Mouse (Mus musculus) stomach, postnatal 0 days (tissue): ENCODE data around the gene Arnt2.

Source experiments
- CTCF ChIP-seq: IDR thresholded peaks from 2 replicates; pipeline ENCODE4 v1.5.1; 2016; ENCODE audit warnings: antibody characterized with exemption, low read depth, mild to moderate bottlenecking, moderate library complexity
- EP300 ChIP-seq: optimal IDR thresholded peaks from 2 replicates; pipeline ENCODE3; 2016; ENCODE audit warnings: antibody characterized with exemption

GRCm38 (mm10) chr7:84377330-84377729, 32.6 kb downstream of the Arnt2 start:
- no peak for TF ChIP-seq CTCF
- no peak for TF ChIP-seq EP300
